Mouse (Mus musculus) hindbrain, embryonic 16.5 days (tissue): Measurements from ENCODE around the gene Gnptab. TPM values are rescaled to one million over a fixed set of nuclear protein-coding genes. Genes with fewer than 3 reads are reported as not detected.
"Not testable (repeated sequence)": the region's sequence is repeated elsewhere in the genome, so short reads cannot be mapped to it uniquely, and the experiment has no call there.

Experiments used
- ATAC-seq: fragments of 200-750 bp; cut with Nextera tagmentation; 2 replicates; pipeline ENCODE4 v1.8.0; 2017; ENCODE audit warnings: moderate TSS enrichment, moderate library complexity
- H3K27ac ChIP-seq: fragments of 300-500 bp; sonication (generic); 2 replicates; pipeline ENCODE4 v1.5.1; 2014; ENCODE audit warnings: low read depth, mild to moderate bottlenecking, control low read depth, low read length, moderate library complexity
- H3K27me3 ChIP-seq: fragments of 300-500 bp; sonication (generic); replicated peaks from 2 replicates; pipeline ENCODE4 v1.6.1; 2014; ENCODE audit warnings: low read length; ENCODE audit not compliant: control insufficient read depth, insufficient read depth
- H3K36me3 ChIP-seq: fragments of 300-500 bp; sonication (generic); 2 replicates; pipeline ENCODE4 v1.6.1; 2014; ENCODE audit warnings: mild to moderate bottlenecking, low read length, moderate library complexity, mixed read lengths; ENCODE audit not compliant: control insufficient read depth, insufficient read depth
- H3K4me1 ChIP-seq: fragments of 300-500 bp; sonication (generic); 2 replicates; pipeline ENCODE4 v1.6.1; 2014; ENCODE audit warnings: low read depth, low read length; ENCODE audit not compliant: control insufficient read depth, insufficient read depth
- H3K4me2 ChIP-seq: fragments of 300-500 bp; sonication (generic); 2 replicates; pipeline ENCODE4 v1.6.1; 2014; ENCODE audit warnings: mild to moderate bottlenecking, low read length, control low read depth, moderate library complexity
- H3K4me3 ChIP-seq: fragments of 300-500 bp; sonication (generic); 2 replicates; pipeline ENCODE4 v1.5.1; 2014; ENCODE audit warnings: mild to moderate bottlenecking, low read length, control low read depth, moderate library complexity
- H3K9ac ChIP-seq: fragments of 300-500 bp; sonication (generic); 2 replicates; pipeline ENCODE4 v1.6.1; 2014; ENCODE audit warnings: low read depth, mild to moderate bottlenecking, control low read depth, low read length, moderate library complexity
- H3K9me3 ChIP-seq: fragments of 300-500 bp; sonication (generic); 2 replicates; pipeline ENCODE4 v1.6.1; 2014; ENCODE audit warnings: mild to moderate bottlenecking, low read length, moderate library complexity; ENCODE audit not compliant: control insufficient read depth
- WGBS: fragments of 180-500 bp; shearing (Covaris S2); extraction: QIAGEN DNeasy Blood & Tissue Kit; methylation state at CpG from one replicate; pipeline ENCODE4 v1.1.7; 2014; 5-methylcytosine and 5-hydroxymethylcytosine counted together
- polyA plus RNA-seq: library from polyadenylated mRNA; unstranded; fragments of >200 nt; fragmentation: Nextera tagmentation; extraction: Ambion mirVana; gene quantifications from 2 replicates; pipeline ENCODE4 v1.2.1, GENCODE M21; 2015

Gnptab gene
- polyA plus RNA-seq, 1 experiment from 2014 or later, result 20.2 TPM

DNA sequence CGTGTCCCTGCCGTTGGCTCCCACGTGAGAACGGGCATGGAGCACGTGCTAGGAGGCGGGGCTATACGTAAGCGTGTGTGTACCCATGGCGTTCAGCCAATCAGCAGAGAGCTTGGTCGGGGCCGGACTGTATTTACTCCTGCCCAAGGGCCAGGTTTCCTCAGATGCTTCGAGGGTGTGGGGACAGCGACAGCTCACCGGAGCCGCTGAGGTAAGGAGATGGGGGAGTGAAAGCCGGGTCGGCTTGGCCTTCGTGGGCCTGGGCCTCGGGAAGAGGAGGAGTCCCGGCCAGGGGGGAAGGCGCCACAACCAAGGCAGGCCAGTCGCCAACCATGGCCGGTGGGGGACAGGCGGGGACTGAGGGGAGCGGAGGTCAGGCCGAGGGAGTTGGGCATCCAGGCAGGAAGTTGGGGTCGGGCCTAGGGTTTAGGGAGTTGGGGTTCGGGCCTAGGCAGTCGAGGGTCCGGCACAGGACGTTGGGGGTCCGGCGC is 80.6 kb downstream of the Gnptab start, which contains the start of gene Sycp3:
TSS of gene Sycp3 (plus strand) at position 68 of the 491 bp plus-strand sequence.
- Histone ChIP-seq H3K27me3 (no peaks in the 10 kb centered on the region), H3K4me3 (no peak within 1 kb of the TSS), H3K4me2 (no peak within 1 kb of the TSS), H3K4me1 (no peaks in the 10 kb centered on the region), H3K9me3 (no peaks in the 10 kb centered on the region), H3K9ac (no peak within 1 kb of the TSS), H3K27ac (no peak within 1 kb of the TSS), H3K36me3 (no peaks in the 10 kb centered on the region)
- WGBS, result 89% methylated on average over 33 of the region's 33 CpGs
- ATAC-seq, result peak; percentile 48; the same call in 1 of the 2 replicates

DNA sequence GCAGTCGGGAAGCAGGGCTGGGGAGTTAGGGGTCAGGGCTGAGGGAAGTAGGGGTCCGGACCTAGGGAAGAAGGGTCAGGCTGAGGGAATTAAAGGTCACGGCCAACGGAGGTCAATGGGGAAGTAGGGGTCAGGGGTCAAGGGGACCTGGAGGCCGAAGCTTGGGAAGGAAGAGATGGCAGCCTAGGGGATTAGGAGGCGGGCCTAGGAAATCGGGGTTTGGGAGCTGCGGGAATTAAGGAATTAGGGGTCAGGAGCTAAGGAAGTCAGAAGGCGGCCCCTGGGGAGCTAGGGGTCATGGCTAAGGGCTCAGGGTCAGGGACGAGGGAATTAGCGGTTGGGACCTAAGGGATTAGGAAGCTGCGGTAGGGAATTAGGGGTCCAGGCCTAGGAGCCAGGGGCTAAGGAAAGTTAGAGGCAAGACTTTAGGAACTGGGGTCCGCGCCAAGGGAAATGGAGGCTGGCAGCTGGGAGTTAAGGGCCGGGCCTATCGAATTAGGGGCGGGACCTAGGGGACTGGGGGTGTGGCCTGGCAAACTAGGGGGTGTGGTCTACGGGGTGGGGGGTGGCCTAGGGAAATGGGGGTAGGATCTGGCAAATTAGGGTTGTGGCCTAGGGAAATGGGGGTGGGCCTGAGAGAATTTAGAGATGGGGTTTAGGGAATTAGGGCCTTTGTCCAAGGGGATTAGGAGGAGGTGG is 81.3 kb downstream of the Gnptab start:
- Histone ChIP-seq H3K27ac (no peak overlapping the region), H3K9me3 (no peaks in the 10 kb centered on the region), H3K4me1 (no peaks in the 10 kb centered on the region), H3K27me3 (no peaks in the 10 kb centered on the region), H3K9ac (no peak overlapping the region), H3K4me2 (no peak overlapping the region), H3K4me3 (no peak overlapping the region), H3K36me3 (no peaks in the 10 kb centered on the region)
- no peak for ATAC-seq
- WGBS, result 76% methylated on average over 18 of the region's 18 CpGs

DNA sequence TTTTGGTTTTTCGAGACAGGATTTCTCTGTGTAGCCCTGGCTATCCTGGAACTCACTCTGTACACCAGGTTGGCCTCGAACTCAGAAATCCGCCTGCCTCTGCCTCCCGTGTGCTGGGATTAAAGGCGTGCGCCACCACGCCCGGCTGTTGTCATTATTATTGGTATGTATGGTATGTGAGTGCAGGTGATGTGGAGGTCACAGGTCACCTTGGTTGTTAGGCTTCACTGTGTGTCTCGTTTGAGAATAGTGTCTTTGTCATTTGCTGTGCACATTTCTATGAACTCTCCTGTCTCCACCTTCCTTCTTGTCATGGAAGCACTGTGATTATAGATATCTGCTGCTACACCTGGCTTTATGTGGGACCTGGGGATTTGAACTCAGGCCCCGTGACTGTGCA is 103.9 kb downstream of the Gnptab start:
- not testable (repeated sequence) for H3K4me3 ChIP-seq, H3K27me3 ChIP-seq, H3K27ac ChIP-seq, H3K4me2 ChIP-seq, ATAC-seq, H3K4me1 ChIP-seq, H3K36me3 ChIP-seq, H3K9me3 ChIP-seq, H3K9ac ChIP-seq
- WGBS, result 94% methylated on average over 10 of the region's 10 CpGs

DNA sequence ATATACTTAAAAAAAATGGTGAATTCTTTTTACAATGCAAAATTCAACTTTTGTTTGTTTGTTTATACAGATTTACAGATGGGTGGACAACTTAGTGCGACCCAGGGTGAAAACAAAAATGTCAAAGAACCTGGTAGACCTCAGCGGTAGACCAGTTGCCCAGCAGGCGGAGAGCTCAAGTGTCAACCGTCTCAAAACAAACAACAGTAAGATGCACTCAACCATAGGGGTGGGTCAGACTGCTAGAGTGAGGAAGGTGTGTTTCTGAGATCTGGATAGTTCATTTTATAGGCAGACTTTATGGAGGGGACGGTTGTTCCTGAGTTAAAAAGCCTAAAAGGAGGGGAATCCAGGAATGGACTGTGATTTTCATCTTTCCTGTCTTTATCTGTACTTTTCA is 109.7 kb downstream of the Gnptab start:
- no peak for ATAC-seq
- H3K36me3 ChIP-seq, result peaks cover 2% of the 10 kb centered on the region; the same call in 1 of the 2 replicates
- no peak overlapping the region for H3K9ac ChIP-seq
- H3K27me3 ChIP-seq, result no peaks in the 10 kb centered on the region
- H3K4me1 ChIP-seq, result no peaks in the 10 kb centered on the region
- 90% methylated on average over 5 of the region's 5 CpGs for whole genome bisulfite sequencing
- H3K4me2 ChIP-seq, result no peak overlapping the region
- no peaks in the 10 kb centered on the region for H3K9me3 ChIP-seq
- H3K27ac ChIP-seq, result no peak overlapping the region
- H3K4me3 ChIP-seq, result no peak overlapping the region

DNA sequence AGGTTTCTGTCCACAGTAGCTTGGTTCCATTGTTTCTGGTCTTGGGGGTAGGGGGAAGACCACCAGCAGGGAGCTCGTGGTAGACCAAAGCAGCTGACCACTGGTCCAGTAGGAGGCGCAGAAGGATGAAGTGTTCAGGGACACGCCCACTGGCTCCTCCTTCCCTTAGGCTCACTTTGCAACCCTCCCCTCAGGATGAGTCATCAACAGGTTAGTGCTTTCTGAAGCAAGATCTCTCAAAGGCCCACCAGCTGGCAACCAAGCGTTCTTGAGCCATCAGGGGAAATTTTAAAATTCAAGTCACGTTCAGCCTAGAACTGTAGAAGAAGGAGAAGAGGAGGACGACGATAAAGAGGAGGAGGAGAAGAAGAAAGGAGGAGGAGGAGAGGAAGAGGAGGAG is 112.7 kb downstream of the Gnptab start:
- Histone ChIP-seq H3K4me2 (no peak overlapping the region), H3K9ac (no peak overlapping the region), H3K27ac (no peak overlapping the region), H3K9me3 (no peaks in the 10 kb centered on the region), H3K36me3 (no peaks in the 10 kb centered on the region), H3K4me3 (no peak overlapping the region), H3K27me3 (no peaks in the 10 kb centered on the region), H3K4me1 (no peaks in the 10 kb centered on the region)
- ATAC-seq, result no peak
- 61% methylated on average over 7 of the region's 7 CpGs for WGBS

DNA sequence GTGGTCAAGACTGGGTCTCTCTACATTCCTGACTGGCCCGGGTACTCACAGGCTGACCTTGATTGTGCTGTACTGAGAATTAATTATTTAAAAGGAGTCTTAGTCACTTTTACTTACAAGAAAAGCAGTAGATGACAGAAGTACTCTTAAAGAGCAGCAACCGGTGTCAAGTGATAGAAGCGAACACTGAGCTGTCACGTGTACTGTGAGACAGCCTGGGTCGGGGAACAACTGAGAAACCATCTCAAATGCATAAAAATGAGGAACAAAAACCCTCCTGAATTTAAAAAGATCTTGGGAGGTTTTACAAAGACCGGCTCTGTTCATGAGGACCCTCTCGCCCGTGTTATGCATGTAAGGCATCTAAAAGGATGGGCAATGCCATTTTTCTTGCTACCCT is 113.7 kb downstream of the Gnptab start:
- 64% methylated on average over 8 of the region's 8 CpGs for WGBS
- H3K9ac ChIP-seq, result no peak overlapping the region
- no peak for ATAC-seq

DNA sequence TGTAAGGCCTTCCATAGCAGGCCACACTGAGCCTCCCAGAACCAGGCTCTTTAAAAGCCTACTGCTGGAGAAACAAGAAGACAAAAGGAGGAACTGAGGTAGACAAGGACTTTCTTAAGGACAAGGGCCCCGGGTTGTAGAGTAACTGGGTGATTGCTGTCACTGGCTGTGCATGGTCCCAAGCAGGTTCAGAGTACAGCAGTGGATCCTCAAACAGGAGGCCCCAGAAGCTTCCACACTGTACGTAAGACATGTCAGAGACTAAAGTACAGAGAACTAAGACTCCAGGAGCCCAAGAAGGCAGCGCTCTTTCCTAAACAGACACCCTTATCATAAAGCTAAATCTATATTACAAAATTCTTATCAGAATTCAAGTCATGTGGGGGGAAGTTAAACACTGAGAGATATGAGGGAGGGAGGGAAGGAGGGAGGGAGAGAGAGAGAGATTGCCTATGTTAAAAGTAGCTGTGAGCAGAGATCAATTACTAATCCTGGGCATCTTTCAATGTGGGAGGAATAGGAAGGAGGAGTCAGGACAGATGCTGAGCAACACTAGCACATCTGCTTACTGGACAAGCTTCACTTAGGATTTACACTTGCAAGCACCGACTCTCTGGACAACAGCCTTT is 116.1 kb downstream of the Gnptab start:
- Histone ChIP-seq H3K9ac (no peak overlapping the region), H3K4me2 (no peak overlapping the region), H3K4me3 (no peak overlapping the region), H3K27me3 (no peaks in the 10 kb centered on the region), H3K27ac (no peak overlapping the region), H3K36me3 (no peaks in the 10 kb centered on the region), H3K4me1 (no peaks in the 10 kb centered on the region), H3K9me3 (no peaks in the 10 kb centered on the region)
- 84% methylated on average over 4 of the region's 4 CpGs for WGBS
- ATAC-seq, result no peak

More for the DNA sequence above, 113.7 kb downstream of the Gnptab start:
- no peak overlapping the region for H3K27ac ChIP-seq
- no peaks in the 10 kb centered on the region for H3K9me3 ChIP-seq
- H3K4me3 ChIP-seq, result no peak overlapping the region
- no peak overlapping the region for H3K4me2 ChIP-seq
- no peaks in the 10 kb centered on the region for H3K36me3 ChIP-seq
- no peaks in the 10 kb centered on the region for H3K4me1 ChIP-seq
- H3K27me3 ChIP-seq, result no peaks in the 10 kb centered on the region

Other genes starting within 250 kb of the Gnptab start
- 1.4 and 2.9 TPM in 2 replicates for gene Parpbp, start 232.2 kb upstream of the Gnptab start, polyA plus RNA-seq
- 21.1 and 23.4 TPM in 2 replicates for gene Nup37, start 232.1 kb upstream of the Gnptab start, polyA plus RNA-seq
- 38.7 and 43.7 TPM in 2 replicates for gene Washc3, start 178.0 kb upstream of the Gnptab start, polyA plus RNA-seq
- 0.45 and 0.64 TPM in 2 replicates for gene Dram1, start 52 bp upstream of the Gnptab start, polyA plus RNA-seq
- 0.55 and 0.59 TPM in 2 replicates for gene Sycp3, start 80.4 kb downstream of the Gnptab start, polyA plus RNA-seq
- gene Chpt1, start 124.9 kb downstream of the Gnptab start, polyA plus RNA-seq, result 9.1 and 11.6 TPM in 2 replicates
- gene Mybpc1, start 226.0 kb downstream of the Gnptab start, polyA plus RNA-seq, result 3.4 and 14.1 TPM in 2 replicates